Mouse (Mus musculus) thymus, adult 18-20 months (tissue): ENCODE measurements around the gene Kirrel3.

Experiments used
- DNase-seq, 2 experiments: peaks; one replicate each; pipeline ENCODE4 v3.0.0; 2022; ENCODE audit warnings: mixed read lengths in 2 of 2

Gene Kirrel3

GRCm38 (mm10) chr9:34604931-34605330 is 119.2 kb downstream of the Kirrel3 start:
- DNase-seq: no peak

- DNase-seq: no peak
Measured at GRCm38 (mm10) chr9:34605486-34605885, 119.8 kb downstream of the Kirrel3 start.

- DNase-seq: no peak
Measured at GRCm38 (mm10) chr9:34607976-34608375, 122.3 kb downstream of the Kirrel3 start.

GRCm38 (mm10) chr9:34612886-34613769 is 127.4 kb downstream of the Kirrel3 start:
- no peak for DNase-seq

- no peak for DNase-seq
Measured at GRCm38 (mm10) chr9:34618099-34618498, 132.4 kb downstream of the Kirrel3 start.

- DNase-seq: no peak
Measured at GRCm38 (mm10) chr9:34619913-34620312, 134.2 kb downstream of the Kirrel3 start.

GRCm38 (mm10) chr9:34623526-34623925 is 137.8 kb downstream of the Kirrel3 start:
- DNase-seq: no peak

GRCm38 (mm10) chr9:34624021-34624420 is 138.3 kb downstream of the Kirrel3 start:
- DNase-seq: no peak

- DNase-seq: no peak
Measured at GRCm38 (mm10) chr9:34628841-34629240, 143.1 kb downstream of the Kirrel3 start.

- DNase-seq: no peak
Measured at GRCm38 (mm10) chr9:34635696-34636095, 150.0 kb downstream of the Kirrel3 start.

- DNase-seq: no peak
Measured at GRCm38 (mm10) chr9:34643917-34644316, 158.2 kb downstream of the Kirrel3 start.

GRCm38 (mm10) chr9:34644392-34644791 is 158.7 kb downstream of the Kirrel3 start:
- no peak for DNase-seq

GRCm38 (mm10) chr9:34646831-34647230 is 161.1 kb downstream of the Kirrel3 start:
- no peak for DNase-seq

GRCm38 (mm10) chr9:34652278-34652677 is 166.6 kb downstream of the Kirrel3 start:
- DNase-seq: no peak

GRCm38 (mm10) chr9:34653141-34653540 is 167.4 kb downstream of the Kirrel3 start:
- DNase-seq: no peak

GRCm38 (mm10) chr9:34660566-34660965 is 174.9 kb downstream of the Kirrel3 start:
- no peak for DNase-seq

- no peak for DNase-seq
Measured at GRCm38 (mm10) chr9:34663412-34663811, 177.7 kb downstream of the Kirrel3 start.

GRCm38 (mm10) chr9:34665361-34666129 is 179.9 kb downstream of the Kirrel3 start:
- DNase-seq: no peak

- no peak for DNase-seq
Measured at GRCm38 (mm10) chr9:34667182-34667581, 181.5 kb downstream of the Kirrel3 start.

GRCm38 (mm10) chr9:34670906-34671305 is 185.2 kb downstream of the Kirrel3 start:
- no peak for DNase-seq

GRCm38 (mm10) chr9:34686798-34687197 is 201.1 kb downstream of the Kirrel3 start:
- no peak for DNase-seq

- DNase-seq: no peak
Measured at GRCm38 (mm10) chr9:34688358-34688757, 202.7 kb downstream of the Kirrel3 start.

GRCm38 (mm10) chr9:34689375-34689774 is 203.7 kb downstream of the Kirrel3 start:
- no peak for DNase-seq

- DNase-seq: no peak
Measured at GRCm38 (mm10) chr9:34695646-34696045, 210.0 kb downstream of the Kirrel3 start.
